Mouse (Mus musculus): Measurements from ENCODE around the gene Gm49630.
"Not testable (repeated sequence)": the region's sequence is repeated elsewhere in the genome, so short reads cannot be mapped to it uniquely, and the experiment has no call there.

Gm49630 gene

GRCm38 (mm10) chr17:7366676-7367374 is 5.0 kb downstream of the Gm49630 start:
- not testable (repeated sequence) for DNase-seq

DNA sequence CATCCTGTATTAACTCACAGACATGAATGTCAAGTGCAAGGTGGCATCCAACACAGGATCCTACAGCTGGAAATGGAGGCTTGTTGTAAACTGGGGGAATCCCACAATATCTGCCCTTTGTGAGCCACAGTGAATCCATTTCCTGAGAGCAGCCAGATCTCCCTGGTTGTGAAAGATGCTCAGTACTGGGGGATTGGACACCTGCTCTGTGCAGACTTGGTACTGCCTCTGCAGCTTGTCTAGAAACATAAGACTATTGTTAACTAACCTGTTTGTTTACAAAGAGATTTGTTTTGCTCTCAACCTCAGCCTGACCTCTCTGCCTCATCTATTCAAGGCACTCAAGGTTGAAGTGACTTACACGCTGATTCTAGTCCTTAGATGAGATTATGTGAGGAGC is 5.5 kb downstream of the Gm49630 start:
- DNase-seq = not testable (repeated sequence)

GRCm38 (mm10) chr17:7365615-7366014 is 6.2 kb downstream of the Gm49630 start:
- DNase-seq = not testable (repeated sequence)

DNA sequence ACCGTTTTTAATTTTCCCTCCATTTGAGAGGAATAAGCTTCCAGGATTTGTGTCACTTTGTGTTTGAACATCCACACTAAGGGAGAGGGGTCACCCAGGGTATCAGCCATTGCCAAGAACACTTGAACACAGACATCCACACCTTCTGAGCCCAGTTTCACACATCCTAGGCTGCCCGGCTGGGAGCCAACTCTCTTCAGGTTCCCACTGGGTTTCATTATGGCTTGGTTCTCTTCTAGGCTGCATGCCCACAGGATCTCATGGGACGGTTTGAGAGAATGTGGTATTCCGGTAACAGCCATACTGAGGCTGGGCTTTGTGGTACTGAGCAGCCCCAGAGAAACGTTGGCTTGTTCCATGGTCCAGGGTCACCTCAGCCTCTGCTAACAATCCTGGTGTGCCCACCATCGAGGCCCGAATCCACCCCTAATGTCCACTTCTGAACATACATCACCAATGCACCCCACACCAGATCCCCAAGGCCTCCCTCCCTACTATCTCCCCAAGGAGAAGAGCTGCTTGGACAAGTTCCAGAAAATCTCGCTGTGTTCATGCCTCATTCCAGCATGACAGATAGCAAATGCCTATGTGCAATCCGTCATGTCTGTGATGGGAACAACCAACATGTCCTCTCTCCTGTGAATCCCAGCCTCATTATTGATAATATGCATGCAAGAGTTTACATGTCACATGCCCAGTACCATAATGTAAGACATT is 10.9 kb downstream of the Gm49630 start:
- DNase-seq = not testable (repeated sequence)

GRCm38 (mm10) chr17:7359806-7360205 is 12.0 kb downstream of the Gm49630 start:
- DNase-seq = not testable (repeated sequence)

GRCm38 (mm10) chr17:7352596-7352995 is 19.2 kb downstream of the Gm49630 start, which contains the start of gene Ttll2:
TSS of gene Ttll2 (minus strand) at chr17:7352696.
- not testable (repeated sequence) for DNase-seq

DNA sequence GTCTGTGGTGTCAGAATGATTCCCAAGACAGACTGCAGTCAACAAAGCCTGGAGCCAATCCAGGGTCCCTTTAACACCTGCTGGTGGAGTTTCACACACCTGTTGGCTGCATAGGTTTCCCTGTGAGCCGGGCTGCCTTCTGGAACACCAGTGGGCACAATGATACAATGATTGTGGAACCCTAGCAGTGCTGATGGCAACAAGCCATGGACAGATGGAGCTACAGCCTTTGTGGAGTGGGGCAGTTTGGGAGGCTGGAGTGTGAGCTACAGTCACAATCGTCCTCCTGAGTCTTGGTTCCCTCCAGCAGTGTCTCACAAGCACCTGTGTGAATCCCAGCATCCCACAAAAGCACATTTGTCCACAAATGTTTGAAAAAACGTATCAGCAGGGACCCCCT is 23.0 kb downstream of the Gm49630 start:
- not testable (repeated sequence) for DNase-seq

DNA sequence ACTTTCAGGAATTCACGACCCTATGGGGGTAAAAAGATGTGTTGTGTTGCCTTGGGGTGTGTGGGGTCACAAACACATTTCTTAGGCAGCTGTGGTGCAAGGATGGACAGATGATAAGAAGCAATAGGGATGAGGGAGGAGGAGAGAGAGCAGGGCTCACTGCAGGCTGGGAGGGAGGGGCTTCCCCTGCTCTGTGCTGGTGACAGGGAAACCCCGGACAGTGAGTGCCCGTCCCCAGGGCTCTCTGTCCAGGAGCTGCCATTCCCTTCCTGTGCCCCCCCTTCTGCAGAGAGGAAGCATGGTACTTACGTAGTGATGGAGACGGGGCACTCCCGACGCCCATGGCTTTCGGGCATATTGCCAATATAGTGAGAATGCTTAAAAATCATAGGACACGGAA is 34.4 kb downstream of the Gm49630 start:
- DNase-seq = not testable (repeated sequence)

- DNase-seq = not testable (repeated sequence)
Measured at GRCm38 (mm10) chr17:7332745-7333144, 39.0 kb downstream of the Gm49630 start.

DNA sequence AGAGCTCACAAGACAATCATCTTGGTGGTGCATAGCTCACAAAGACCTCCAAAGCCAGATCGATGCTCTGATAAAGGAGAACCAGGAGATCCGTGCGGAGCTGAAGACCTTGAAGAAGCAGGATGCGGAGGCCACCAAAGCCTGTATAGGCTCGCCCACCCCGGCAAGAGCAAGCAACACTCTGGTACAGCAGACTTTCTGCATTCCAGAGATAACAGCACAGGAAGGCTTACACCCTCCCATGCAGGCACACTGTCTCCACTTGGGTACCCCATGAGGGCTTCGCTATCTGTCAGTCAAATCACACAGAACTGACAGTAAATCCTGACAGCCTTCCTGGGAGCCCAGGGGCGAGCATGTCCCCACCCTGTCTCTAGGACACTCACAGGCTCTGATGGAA is 45.4 kb downstream of the Gm49630 start:
- DNase-seq = not testable (repeated sequence)

DNA sequence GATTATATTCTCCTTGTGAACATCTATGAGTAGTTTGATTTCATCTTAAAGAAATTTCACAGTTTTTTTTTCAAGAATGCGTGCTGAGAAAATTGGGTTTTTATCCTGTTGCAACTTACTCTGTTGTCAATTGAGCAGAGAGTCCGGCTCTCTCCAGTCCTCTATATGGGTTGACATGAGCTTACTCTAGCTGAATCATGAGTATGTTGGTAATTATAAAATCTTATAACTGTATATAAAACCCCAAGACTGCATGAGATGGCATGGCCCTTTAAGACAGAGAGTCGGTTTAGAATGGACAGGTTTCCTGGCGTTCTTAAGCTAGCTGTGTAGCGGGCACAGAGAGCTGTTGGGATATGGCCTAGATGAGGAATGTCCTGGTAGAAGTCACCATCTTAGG is 47.4 kb downstream of the Gm49630 start, which contains the start of gene Tcp10a:
Gene Tcp10a, plus strand, starts transcription at position 301 of the 400 bp plus-strand sequence.
- DNase-seq = not testable (repeated sequence)

- not testable (repeated sequence) for DNase-seq
Measured at GRCm38 (mm10) chr17:7319789-7320188, 52.0 kb downstream of the Gm49630 start.

- DNase-seq = not testable (repeated sequence)
Measured at GRCm38 (mm10) chr17:7315693-7316382, 55.9 kb downstream of the Gm49630 start.

DNA sequence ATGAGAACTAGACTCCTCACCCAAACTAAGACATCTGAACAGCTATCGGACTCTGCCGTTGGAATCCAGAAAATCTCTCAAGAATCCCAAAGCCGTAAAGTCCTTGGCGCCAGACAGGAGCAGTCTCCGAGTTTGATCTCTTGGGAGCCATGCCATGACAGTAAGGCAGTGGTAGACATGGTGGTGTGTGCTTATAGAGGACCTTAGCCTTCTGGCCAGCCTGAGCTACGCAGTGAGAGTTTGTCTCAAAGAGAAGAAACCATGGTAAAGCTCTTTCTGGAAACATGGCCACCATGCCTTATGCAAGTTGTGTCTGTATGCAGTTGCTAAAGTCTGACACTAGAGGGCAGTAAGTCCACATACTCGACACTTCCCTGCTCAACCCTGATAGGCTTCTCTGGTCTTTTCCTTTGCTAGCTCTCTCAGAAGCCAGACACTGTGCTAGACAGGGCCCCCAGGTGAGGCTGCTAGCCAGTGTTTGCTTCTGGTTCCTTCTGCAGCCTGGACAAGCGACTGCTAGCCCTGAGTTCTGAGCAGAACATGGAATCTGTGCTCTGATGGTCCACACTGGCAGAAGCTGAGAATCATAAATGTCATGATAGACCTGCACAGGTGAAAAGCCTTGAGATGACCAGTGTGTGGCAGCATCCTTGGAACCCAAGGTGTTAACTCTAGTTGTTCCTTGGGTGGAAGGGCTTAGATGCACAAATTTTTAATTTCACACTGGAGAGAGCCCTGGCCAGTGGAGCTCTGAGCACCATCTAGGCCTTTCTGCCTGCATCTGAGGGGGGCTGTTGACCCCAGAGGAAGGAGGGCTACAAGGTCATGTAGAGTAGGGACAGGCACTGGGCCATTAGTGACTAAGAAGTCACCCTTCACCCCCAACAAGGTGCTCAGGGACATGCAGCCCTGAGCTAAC is 65.2 kb downstream of the Gm49630 start:
- peak; percentile 24 for DNase-seq

All from lung, postnatal 14 days (tissue).